Mouse (Mus musculus) lung, adult 2 months (tissue): ENCODE data around the gene Sec31b. TPM values are rescaled to one million over a fixed set of nuclear protein-coding genes. Genes with fewer than 3 reads are reported as not detected.

Experiments used
- DNase-seq: peaks from one replicate; pipeline ENCODE4 v3.0.0; 2022
- H3K4me1 ChIP-seq: fragments of 200-500 bp; 2 replicates; pipeline ENCODE4 v1.6.1; 2011; ENCODE audit warnings: low read length; ENCODE audit not compliant: control insufficient read depth, insufficient read depth
- H3K4me3 ChIP-seq: fragments of 200-500 bp; replicated peaks from 2 replicates; pipeline ENCODE3; 2011; ENCODE audit warnings: low read depth, mild to moderate bottlenecking, control low read depth, low read length; ENCODE audit errors: extremely low read depth
- CTCF ChIP-seq: fragments of 200-500 bp; IDR thresholded peaks from 2 replicates; pipeline ENCODE4 v1.5.1; 2011; ENCODE audit warnings: mild to moderate bottlenecking, low read length, control low read depth; ENCODE audit not compliant: insufficient read depth
- POLR2A ChIP-seq: fragments of 200-500 bp; IDR thresholded peaks from 2 replicates; pipeline ENCODE4 v1.6.1; 2011; ENCODE audit warnings: low read depth, mild to moderate bottlenecking, control low read depth, low read length, borderline replicate concordance; ENCODE audit errors: extremely low read depth
- WGBS: fragments of 180-500 bp; shearing (Covaris S2); methylation state at CpG from one replicate; pipeline ENCODE4 v1.1.7; 2018; 5-methylcytosine and 5-hydroxymethylcytosine counted together
- polyA plus RNA-seq: library from polyadenylated mRNA; depleted of rRNA; stranded (reverse); fragments of >200 nt; gene quantifications from 2 replicates; pipeline ENCODE4 v1.2.3, GENCODE M21; 2012

Sec31b gene
- polyA plus RNA-seq, 1 experiment = 3.6 TPM

DNA sequence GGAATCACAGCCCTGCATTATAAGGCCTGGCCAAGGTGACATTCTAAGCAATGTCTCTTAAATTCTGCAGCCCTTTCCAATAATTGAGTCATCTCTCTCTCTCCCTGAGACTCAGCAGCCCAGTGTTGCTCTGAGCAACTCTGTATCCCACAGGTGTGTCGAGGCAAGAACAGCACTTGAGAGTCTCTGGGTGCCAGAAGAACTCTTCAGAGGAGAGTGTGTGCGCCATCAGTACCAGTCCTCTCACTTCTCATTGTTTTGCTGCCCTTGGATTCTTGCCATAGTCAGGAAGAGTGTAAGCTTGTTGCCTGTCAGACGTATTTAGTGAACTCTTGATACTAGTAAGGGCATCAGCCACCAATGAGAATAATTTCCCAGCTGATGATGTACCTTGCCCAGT lies 22.1 kb upstream of the Sec31b start:
- no peak for TF ChIP-seq CTCF
- no peak for TF ChIP-seq POLR2A
- no peak overlapping the region for H3K4me3 ChIP-seq
- WGBS = 54% methylated on average over 3 of the region's 3 CpGs
- H3K4me1 ChIP-seq = peaks cover 3% of the 10 kb centered on the region; the same call in 1 of the 2 replicates
- peak; percentile 27 for DNase-seq

DNA sequence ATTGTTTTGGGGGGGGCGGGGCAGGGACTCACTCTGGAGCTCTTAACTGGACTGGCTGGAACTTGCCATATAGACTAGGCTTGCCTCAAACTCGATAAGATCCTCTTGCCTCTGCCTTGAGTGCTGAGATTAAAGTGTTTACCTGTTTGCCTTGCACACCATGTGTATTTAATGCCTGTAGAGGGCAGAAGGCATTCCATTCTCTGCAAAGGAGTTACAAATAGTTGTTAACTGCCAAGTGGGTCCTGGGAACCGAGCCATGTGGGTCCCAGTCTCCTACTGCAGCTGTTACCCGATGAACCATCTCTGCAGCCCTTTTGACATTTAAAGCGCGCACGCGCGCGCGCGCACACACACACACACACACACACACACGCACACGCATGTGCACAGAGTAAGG lies 18.3 kb upstream of the Sec31b start:
- Histone ChIP-seq H3K4me3 (no peak overlapping the region), H3K4me1 (peaks cover 3% of the 10 kb centered on the region; the same call in 1 of the 2 replicates)
- WGBS = 76% methylated on average over 14 of the region's 14 CpGs
- TF ChIP-seq CTCF (no peak), POLR2A (no peak)
- DNase-seq = peak; percentile 41

DNA sequence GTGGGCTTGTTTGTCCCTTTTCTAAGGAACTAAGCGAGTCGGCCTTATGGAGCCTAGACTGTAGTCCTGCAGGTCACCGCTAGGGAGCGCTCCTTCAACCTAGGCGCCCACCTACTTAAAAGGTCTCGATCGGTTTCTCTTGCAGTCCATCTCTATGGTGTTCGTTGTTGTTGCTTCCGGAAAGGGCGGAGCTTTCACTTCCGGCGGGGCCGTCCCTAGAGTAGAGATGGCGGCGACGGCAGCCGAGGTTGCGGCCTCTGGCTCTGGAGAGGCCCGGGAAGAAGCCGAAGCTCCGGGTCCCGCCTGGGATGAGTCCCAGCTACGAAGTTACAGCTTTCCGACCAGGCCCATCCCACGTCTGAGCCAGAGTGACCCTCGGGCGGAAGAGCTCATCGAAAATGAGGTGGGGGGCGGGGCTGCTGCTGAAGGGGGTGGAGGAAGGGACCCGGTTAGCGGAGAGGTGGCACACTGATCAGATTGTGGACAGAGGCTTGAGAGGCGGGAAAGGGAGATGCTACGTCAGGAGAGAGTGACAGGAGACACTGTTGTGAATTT lies 17.1 kb upstream of the Sec31b start, which contains the start of gene Hif1an:
Gene Hif1an (plus strand): TSS at position 199 of the 555 bp plus-strand sequence.
- Histone ChIP-seq H3K4me3 (peak within 1 kb of the TSS; percentile 87), H3K4me1 (peaks cover 3% of the 10 kb centered on the region; the same call in 1 of the 2 replicates)
- DNase-seq = peak; percentile 92
- under 1% methylated on average over 33 of the region's 33 CpGs for WGBS
- TF ChIP-seq CTCF (peak; percentile 93), POLR2A (peak; percentile 62; the same call in 1 of the 2 replicates)

DNA sequence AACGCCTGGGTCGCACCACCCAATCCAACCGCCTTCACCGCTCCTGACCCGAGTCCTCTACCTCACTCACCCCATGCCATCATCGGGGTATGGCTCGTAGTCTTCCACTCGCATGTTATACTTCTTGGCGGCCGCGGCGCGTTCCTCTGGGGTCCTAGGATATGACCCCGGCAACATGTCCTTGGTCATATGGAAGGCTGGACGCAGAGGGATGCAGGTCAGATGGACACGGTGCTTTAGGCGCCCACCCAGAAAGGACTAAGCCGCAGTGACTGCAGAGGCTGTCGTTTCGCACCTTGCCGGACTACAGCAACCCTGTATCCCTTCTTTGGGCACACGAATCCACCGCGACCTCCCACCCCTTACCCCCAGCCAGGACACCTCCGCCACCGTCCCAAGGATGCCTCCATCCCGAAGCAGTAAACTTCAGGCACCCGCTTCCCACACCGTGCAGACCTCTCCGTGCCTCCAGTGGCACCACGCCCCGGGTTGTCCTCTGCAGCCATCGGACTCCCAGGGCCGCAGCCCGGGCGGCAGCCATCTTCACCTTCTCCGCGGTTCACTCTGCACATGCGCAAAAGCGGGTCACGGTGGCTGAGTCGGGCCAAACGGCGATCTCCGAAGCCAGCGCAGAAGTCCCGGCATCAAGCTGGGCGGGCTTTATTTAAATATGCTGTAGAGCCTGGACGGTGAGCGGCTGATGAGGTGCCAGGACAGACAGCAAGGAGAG lies 9.4 kb upstream of the Sec31b start, which contains the start of gene Ndufb8:
Gene Ndufb8 (minus strand): TSS at position 580 of the 730 bp plus-strand sequence.
- TF ChIP-seq CTCF = no peak
- peak; percentile 88; the same call in 1 of the 2 replicates for TF ChIP-seq POLR2A
- H3K4me1 ChIP-seq = no peaks in the 10 kb centered on the region
- H3K4me3 ChIP-seq = peak within 1 kb of the TSS; percentile 99
- under 1% methylated on average over 50 of the region's 50 CpGs for WGBS
- DNase-seq = peak; percentile 96

DNA sequence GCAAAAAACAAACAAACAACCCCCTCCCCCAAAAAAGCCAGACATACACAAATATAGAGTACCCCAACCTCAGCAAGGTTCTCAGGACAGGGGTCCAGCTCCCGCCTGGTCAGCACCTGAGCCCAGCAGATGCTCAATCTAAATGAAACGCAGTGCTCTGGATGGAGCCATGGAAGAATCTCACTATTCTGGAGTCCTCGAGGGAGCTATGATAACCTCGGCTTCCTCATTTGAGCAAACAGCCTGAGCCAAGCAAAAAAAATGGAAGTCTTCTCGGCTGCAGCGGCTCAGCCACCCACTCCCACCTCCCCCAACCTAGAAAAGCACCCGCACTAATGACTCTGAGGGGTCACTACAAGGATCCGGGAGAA lies 8.8 kb upstream of the Sec31b start:
- Histone ChIP-seq H3K4me3 (peak overlapping the region; percentile 99), H3K4me1 (no peaks in the 10 kb centered on the region)
- TF ChIP-seq CTCF = no peak
- no peak for TF ChIP-seq POLR2A
- WGBS = 4% methylated on average over 8 of the region's 8 CpGs
- no peak for DNase-seq

DNA sequence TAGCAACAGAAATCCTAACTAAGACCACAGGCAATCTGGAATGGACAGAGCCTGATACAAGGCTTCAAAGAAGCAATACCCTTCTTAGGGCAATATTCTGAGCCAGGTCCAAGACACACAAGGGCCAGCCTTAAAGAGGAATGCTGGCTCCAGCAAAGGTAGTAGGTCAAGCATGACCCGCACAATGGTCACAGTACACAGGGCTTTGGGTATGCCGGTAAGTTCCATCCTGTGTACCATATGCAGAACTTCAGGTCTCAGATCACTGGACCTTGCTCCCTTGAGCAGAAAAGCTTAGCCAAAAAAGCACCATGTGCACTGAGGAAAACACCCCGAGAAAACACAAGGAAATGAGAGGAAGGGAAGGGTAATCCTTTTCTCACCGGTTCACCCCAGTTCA lies 7.6 kb upstream of the Sec31b start:
- TF ChIP-seq POLR2A = no peak
- no peak for TF ChIP-seq CTCF
- Histone ChIP-seq H3K4me1 (no peaks in the 10 kb centered on the region), H3K4me3 (no peak overlapping the region)
- 88% methylated on average over 4 of the region's 4 CpGs for WGBS
- DNase-seq = no peak

DNA sequence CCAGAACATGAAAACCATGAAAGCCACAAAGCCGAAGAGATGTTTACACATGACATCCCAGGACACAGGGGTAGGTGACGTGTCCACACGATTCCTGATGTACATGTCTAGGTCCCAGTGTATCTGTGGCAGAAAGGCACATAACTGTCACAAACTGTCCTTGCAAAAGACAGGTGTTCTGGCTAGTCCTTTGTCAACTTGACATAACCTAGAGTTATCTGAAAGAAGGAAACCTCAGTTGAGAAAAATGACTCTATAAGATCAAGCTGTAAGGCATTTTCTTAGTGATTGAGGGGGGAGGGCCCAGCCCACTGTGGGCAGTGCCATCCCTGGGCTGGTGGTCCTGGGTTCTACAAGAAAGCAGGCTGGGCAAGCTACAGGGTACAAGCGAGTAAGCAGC lies 7.1 kb upstream of the Sec31b start, which contains the start of gene Gm20538:
Gene Gm20538 (minus strand): TSS at position 101 of the 400 bp plus-strand sequence.
- TF ChIP-seq CTCF (no peak), POLR2A (no peak)
- Histone ChIP-seq H3K4me1 (no peaks in the 10 kb centered on the region), H3K4me3 (no peak within 1 kb of the TSS)
- no peak for DNase-seq
- 95% methylated on average over 4 of the region's 4 CpGs for WGBS

DNA sequence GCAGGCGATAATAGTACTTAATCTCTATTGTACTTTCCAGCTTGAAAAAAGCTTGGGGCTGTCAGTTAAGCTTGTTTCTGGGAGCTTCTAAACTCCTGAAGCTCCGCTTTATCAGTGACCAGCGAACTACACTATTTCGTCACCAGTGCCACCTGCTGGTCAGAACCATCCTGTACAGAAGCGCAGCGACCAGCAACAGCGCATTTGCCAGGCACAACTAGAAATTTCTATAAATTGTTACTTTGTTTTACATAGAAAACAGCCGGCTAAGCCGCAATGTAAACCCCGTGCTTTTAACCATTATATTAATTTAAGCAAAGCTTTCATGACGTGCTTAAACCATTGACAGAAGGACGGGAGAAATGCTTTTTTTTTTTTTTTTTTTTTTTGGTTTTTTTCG lies 889 bp downstream of the Sec31b start:
- H3K4me3 ChIP-seq = no peak overlapping the region
- peak; percentile 71 for DNase-seq

DNA sequence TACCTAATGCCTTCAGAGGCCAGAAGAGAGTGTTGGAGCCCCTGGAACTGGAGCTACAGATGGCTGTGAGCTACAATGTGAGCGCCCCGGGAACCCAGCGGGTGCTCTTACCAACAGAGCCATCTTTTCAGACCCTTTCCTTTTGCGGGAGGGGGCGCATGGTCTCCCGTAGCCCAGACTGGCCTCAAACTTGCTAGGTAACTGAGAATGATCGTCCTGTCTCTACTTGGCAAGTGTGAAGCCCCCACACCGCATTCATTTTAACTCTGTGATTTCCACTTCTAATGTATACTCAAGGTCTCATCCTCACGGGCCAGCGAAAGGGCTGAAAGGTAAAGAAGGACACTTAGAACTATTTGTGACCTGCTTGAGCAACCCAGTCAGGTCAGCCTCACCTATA lies 1.3 kb downstream of the Sec31b start:
- no peak overlapping the region for H3K4me3 ChIP-seq
- no peak for DNase-seq
- TF ChIP-seq POLR2A (no peak), CTCF (no peak)
- WGBS = 60% methylated on average over 10 of the region's 10 CpGs
- H3K4me1 ChIP-seq = no peaks in the 10 kb centered on the region; the same call in 1 of the 2 replicates

More for the DNA sequence above, 889 bp downstream of the Sec31b start:
- TF ChIP-seq CTCF (peak; percentile 92), POLR2A (no peak)
- 2% methylated on average over 13 of the region's 13 CpGs for WGBS
- H3K4me1 ChIP-seq = no peaks in the 10 kb centered on the region; the same call in 1 of the 2 replicates
